In the genomic region with DNA sequence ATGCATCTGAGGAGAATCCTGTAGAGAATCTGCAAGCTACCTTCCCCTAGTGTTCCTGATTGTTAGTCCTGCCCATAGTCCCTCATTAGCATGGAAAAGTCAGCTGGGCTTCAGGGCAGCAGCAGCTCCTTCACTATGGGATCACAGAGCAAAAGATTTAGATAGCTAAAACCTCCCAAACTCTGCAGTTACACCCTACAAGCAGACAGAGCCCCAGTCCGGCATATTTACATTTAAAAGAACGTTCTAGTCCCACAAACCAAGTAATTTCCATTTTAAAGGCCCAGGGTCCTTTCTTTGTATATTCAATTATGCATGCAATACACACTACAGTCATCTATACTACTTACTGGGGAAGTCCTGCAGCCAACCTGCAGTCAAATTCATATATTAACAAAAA, we compare ENCODE assay signal across 12 mouse cellular contexts. TPM values are rescaled to one million over a fixed set of nuclear protein-coding genes. Genes with fewer than 3 reads are reported as not detected.
"Had no signal": no experiment of that assay in that cellular context is flagged by ENCODE, and none has a peak within 500 bp of the region (broad histone marks: within the 10 kb centered on the region; RNA-seq: fewer than 3 reads in every experiment).

No protein-coding gene starts in this region.

RNA-seq across cellular contexts. Expression of a gene that starts 36.4 kb away (rescaled TPM):
- total RNA-seq: neutrophil, adult 5-6 weeks had no signal
- polyA plus RNA-seq: neural tube, embryonic 14.5 days; neural tube, embryonic 15.5 days; small intestine, adult 2 months; spleen, adult 2 months; stomach, embryonic 14.5 days; stomach, embryonic 15.5 days; stomach, embryonic 16.5 days; stomach, postnatal 0 days; testis, adult 2 months; thymus, adult 2 months; thymus, postnatal 0 days had no signal
